Mouse (Mus musculus): ENCODE results near the gene Edf1.

The Edf1 gene

GRCm38 (mm10) chr2:25561946-25562345 lies 4.3 kb downstream of the Edf1 start:
- DNase-seq (ENCODE audit: extremely low spot score): no peak

DNA sequence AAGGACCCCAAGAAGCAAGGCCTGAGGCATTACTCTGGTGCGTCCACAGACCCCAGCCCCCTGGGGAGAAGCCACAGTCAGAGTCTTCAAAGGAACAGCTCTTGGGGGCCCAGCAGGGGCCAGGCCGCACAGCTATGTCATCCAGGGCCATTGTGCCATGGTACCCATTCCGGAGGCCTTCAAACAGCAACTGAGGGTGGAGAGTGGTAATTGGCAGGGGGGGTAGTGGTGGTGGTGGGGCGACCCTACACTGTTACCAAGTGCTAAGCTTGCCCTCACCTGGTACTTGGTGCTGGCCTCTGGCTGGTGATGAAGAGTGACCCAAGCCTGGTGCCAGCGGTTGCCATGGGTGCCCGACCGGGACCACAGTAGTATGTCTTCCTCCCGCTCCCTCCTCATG lies 8.1 kb downstream of the Edf1 start:
- DNase-seq (ENCODE audit: extremely low spot score): no peak

- DNase-seq (ENCODE audit: extremely low spot score): no peak
Measured at GRCm38 (mm10) chr2:25566558-25566957, 8.9 kb downstream of the Edf1 start.

DNA sequence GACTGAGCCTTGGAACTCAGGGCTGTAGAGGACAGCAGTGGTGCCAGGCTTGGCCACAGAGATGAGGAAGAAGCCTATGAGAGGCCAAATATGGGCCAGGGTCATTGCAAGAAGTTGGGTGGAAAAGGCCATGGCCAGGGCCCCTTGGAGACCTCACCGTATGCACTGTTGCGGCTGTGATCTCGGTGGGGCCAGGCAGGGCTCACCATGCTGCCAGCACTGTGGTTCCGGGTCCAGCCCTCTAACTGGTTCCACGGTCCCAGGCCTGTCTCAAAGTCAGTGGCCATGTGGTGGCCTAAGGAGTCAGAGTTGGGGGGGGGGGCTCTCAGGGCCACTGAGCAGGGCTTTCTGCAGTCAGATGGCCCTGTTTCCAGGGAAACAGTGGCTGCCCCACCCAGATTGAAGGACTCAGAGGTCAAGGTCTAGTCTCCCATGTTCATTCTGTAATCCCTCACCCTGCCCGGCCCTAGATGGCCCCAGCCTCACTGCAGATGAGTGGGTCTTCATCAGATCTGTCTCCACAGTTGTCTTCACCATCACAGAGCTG lies 10.9 kb downstream of the Edf1 start:
- DNase-seq (ENCODE audit: extremely low spot score): no peak

- DNase-seq (ENCODE audit: extremely low spot score): no peak
Measured at GRCm38 (mm10) chr2:25569323-25569722, 11.7 kb downstream of the Edf1 start.

DNA sequence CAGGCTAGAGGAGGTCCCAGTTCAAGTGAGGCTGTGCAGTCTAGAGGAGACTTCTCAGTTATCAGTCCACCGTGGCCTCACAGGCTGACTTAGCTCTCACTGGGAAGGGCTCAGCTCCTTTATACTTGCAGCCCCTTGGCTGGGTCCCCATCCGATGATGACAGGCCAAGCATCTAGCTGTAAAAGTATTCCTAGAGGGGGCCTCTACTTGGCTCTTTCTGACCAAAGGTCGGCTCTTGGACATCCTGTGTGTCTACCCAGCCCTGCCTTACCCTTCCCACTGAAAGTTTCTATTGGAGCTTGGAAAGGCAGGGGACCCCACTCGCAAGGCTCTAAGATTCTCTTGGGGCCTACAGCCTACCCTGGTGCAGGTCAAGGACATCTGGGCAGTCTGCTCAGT lies 13.6 kb downstream of the Edf1 start:
- DNase-seq (ENCODE audit: extremely low spot score): no peak

GRCm38 (mm10) chr2:25573068-25573467 lies 15.4 kb downstream of the Edf1 start:
- no peak for DNase-seq (ENCODE audit: extremely low spot score)

DNA sequence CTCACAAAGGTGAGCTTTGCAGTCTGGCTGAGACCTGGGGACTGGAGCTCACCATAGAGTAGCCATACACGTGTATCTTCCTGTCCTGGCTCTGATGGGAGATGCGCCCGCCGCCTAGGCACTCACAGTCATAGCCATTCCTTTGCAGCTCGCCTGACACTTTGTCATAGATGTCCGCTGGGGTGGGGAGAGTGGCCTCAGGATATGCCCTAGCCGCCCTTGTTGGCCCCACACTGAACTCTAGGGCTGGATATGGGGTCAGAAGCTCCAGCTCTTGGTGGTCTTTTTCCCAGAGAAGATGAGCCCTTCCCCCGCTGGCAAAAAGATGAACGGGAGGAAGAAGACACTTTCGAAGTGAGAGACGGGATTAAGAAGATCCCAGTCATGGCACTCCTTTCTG lies 16.5 kb downstream of the Edf1 start:
- no peak for DNase-seq (ENCODE audit: extremely low spot score)

DNA sequence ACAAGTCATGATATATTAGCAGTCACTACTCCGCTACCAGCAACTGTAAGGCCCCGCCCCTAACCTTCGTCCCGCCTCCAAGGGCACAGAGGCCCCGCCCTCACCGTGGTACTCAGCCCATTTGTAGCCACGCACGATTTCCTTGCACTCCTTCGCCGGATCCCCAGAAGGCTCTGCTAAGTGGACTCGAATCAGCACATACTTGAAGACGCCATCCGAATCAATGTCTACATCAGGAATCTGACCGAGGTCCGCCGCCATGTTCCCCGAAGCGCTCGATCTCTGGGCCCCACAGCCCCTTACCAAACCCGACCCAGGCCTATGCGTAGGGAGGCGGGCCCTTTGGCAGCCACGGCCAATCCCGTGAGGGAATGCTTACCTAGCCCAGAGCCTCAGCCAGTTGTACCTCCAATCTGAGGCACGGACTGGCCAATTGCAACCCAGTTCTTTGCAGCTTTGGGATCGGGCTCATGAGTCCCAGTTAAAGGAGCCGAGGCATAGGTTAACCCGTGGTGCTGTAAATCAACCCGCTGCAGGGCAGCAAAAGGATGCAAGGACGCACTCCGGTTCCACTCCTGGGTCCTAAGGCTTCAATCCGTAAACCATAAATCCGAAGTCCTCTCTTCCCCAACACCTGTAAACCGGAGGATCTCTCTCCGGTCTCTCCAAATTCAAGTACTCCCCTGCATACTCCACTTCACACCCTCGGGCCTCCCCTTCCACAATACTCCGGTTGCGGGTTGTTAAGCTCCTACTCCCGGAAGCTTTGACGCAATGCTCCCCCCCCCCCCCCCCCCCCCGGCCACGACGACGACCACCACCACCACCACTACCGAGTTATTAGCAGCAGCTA lies 17.2 kb downstream of the Edf1 start, which contains the start of the genes Mamdc4 and Phpt1:
TSS of gene Mamdc4 (minus strand) at position 267 of the 853 bp plus-strand sequence.
TSS of gene Phpt1 (minus strand) at position 646 of the 853 bp plus-strand sequence.
- peak; percentile 95 for DNase-seq (ENCODE audit: extremely low spot score)

GRCm38 (mm10) chr2:25575432-25576027 lies 17.9 kb downstream of the Edf1 start:
- no peak for DNase-seq (ENCODE audit: extremely low spot score)

DNA sequence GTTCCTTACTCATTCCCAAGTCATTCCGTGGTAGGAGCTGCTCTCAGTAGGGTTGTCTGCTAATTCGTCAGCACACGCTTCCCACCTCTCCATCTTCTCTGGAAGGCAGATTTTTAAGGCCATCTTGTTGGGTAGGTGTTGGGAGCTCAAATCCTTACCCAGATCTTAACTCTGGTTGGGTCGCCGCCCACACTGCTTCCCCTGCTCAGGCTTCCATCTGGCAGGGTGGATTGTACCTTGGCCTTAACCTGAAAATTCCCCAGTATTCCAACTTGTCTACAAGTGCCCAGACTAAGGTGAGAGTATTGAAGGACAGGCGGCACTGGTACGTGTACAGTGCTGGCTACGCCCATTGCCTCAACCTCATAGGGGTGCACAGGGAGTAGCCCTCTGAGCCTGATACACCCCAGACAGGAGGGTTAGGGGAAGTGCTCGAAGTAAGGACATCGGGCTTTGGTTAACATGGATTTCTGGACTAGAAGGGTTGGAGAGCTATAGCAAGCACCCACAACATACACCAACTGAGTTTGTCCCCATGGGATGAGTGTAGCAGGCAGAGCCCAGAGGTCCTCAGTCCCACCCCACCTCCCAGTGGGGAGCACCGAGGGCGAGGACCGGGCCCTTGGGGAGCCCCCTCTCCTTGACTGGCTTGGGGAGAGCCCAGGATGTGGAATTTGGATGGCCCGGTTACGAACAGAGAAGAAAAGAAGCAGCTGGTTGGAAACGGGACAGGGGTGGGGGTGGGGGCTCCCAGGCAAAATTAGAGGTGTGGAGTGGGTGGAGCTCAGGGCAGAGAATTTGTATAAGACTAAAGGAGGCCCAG lies 18.6 kb downstream of the Edf1 start:
- DNase-seq (ENCODE audit: extremely low spot score): no peak

- DNase-seq (ENCODE audit: extremely low spot score): no peak
Measured at GRCm38 (mm10) chr2:25576965-25577891, 19.6 kb downstream of the Edf1 start.

GRCm38 (mm10) chr2:25577951-25578795 lies 20.5 kb downstream of the Edf1 start:
- peak; percentile 63 for DNase-seq (ENCODE audit: extremely low spot score)

- peak; percentile 32 for DNase-seq (ENCODE audit: extremely low spot score)
Measured at GRCm38 (mm10) chr2:25578796-25579736, 21.4 kb downstream of the Edf1 start.

- peak; percentile 48 for DNase-seq (ENCODE audit: extremely low spot score)
Measured at GRCm38 (mm10) chr2:25579737-25580460, 22.3 kb downstream of the Edf1 start.

DNA sequence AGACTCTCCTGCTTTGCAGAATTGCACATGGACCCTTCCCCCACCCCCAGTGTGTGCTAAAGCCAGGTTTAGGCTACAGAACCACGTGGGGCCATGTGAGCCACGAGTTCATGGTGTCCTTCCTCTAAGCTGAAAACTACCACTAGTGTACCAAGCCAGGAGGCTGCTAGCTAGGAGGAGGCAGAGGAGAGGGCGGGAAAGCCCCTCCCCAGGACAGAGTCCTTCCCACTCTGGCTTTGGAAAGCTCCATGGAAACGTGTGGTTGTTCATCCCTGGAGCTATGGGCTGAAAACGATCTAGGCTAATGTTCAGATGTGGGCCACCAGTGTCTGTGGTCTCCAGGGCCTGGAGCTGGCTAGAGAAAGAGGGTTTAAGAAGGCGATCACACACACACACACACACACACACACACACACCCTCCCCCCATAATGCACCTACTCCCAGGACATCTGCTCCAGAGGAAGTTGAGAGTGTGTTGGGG lies 23.0 kb downstream of the Edf1 start:
- no peak for DNase-seq (ENCODE audit: extremely low spot score)

- peak; percentile 75 for DNase-seq (ENCODE audit: extremely low spot score)
Measured at GRCm38 (mm10) chr2:25581294-25581864, 23.7 kb downstream of the Edf1 start, which contains the start of gene Ajm1. Gene Ajm1 (minus strand): TSS chr2:25581757.
